Mouse (Mus musculus) right cerebral cortex, postnatal 25 days (tissue): ENCODE measurements around the gene Pde4dip.
A peak's percentile ranks its signal among the peaks of the same experiment; 100 is the strongest.

Experiments
- DNase-seq: peaks from one replicate; pipeline ENCODE4 v3.0.0; 2022

Pde4dip gene

GRCm38 (mm10) chr3:97888168-97888901 lies at the start of gene Pde4dip:
TSS of gene Pde4dip (minus strand) at chr3:97888707.
- peak; percentile 83 for DNase-seq

DNA sequence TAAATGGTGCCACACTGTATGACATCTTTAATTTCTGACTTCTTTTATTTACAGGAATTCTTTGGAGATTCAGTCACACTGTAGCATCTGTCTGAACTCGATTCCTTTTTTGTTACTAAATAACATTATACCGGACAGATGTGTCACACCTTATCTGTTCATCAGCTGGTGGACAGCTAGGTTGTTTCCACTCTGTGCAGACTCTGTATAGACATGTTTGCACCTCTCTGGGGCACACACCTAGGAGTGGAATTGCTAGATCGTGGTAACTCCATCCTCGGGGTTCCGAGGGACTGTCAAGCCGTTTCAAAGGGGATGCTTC lies 49.4 kb upstream of the Pde4dip start:
- no peak for DNase-seq

- no peak for DNase-seq
Measured at GRCm38 (mm10) chr3:97937068-97937944, 48.8 kb upstream of the Pde4dip start.

DNA sequence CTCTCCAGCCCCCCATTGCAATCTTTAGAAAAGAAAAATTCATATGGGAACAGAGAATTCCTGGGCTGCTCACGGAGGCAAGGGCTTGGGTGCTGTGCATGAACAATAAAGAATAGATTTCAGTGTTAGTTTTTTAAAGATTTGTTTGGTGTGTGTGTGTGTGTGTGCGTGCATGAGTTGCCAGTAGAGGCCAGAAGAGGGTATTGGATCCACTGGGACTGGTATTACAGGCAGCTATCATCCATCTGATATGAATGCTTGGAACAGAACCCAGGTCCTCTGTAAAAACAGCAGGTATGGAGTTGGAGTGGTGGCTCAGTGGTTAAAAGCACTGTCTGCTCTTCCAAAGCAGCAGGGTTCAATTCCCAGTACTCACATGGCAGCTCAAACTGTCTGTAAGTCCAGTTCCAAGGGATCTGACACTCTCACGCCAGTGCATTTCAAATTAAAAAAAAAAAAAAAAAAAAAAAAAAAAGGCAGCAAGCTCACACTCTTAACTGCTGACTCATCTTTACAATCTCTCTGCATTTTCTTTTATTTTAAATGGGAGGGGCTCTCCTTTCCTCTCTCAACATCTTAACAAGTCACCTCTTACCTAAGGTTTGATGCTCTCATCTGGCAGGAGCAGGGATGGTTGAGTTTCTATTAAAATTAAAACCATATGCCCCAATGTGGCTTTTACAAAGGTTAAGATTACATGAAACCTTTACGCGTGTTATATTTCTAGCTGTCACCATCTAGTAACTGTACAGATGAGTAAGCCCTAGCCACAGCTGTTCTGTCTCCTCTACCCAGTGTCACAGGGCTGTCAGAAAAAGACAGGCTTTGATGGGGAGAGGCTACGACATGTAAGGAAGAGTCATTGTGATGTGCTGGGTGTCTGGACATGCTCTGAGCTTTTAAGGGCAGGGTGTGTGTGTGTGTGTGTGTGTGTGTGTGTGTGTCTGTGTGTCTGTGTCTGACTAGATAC lies 46.1 kb upstream of the Pde4dip start:
- no peak for DNase-seq

DNA sequence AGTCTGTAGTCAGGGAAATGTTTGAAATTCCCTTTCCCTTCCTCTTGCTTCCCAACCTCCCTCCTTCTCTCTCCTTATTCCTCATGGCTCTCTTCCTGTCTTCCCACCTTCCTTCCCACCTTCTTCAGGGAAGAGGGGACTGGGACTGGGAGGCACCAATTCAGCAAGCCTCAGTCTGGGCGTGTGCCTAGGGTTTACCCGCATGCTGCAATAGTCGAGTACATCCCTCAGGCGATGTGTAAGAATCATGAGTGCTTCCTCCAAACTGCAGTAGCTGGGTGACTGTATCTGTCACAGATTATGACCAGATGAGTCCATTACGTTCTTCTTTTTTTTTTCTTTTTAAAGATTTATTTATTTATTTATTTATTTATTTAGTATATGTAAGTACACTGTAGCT lies 45.3 kb upstream of the Pde4dip start:
- no peak for DNase-seq

DNA sequence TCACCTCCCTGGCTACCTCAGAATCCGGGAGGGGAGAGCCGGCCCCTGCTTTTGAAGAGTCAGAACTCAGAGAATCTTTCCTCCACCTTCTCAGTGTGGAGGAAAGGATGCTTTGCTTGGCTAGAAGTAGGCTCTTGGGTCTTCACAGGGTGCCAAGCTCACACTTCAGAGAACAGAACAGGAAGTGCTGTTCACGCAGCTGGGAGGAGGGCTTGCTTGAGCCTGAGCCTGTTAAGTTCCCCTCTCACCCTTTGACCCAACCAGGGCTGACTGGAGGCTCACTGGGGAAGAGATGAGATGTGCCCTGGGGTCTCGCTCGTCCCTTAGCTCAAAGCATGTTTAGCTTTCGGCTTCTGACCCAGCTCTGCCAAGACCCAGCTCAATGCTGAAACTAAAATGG lies 44.7 kb upstream of the Pde4dip start:
- no peak for DNase-seq

GRCm38 (mm10) chr3:97932771-97933170 lies 44.3 kb upstream of the Pde4dip start:
- DNase-seq = no peak

DNA sequence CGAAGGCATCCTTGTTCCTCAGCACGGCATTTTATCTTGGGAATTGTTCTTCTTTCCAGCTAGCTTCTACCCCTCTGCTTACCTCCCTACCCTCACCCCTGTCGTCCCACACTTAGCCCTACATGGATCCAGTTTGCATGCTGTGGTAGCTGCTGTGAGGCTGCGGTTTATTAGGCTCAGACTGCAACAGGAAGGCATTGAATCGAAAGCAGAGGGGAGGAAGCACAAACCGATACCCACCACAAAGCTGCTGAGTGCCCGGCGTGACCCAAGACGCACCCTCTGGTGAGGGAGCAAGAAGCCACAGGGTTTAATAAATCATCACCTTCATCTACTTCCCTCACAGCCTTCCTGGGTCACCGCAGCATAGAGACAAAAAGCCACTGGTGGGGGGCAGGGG lies 43.6 kb upstream of the Pde4dip start:
- no peak for DNase-seq

- peak; percentile 62 for DNase-seq
Measured at GRCm38 (mm10) chr3:97931310-97931885, 42.9 kb upstream of the Pde4dip start.

DNA sequence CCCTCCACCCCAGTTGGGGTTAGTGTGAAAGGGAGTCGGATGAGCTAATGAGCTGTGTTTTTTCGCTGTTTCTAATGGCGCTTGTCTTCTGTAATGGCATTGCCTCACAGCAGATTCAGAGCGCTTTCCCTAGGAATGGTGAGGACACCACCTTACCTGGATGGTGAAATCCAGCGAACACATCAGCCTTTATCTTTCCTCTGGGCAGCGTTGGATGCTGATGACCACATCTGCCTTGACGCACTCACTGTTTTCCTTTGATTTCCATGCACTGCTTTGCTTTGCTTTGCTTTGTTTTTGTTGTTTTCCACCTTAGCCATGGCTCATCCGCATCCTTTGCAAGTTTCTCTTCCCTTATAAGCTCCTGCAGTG lies 42.3 kb upstream of the Pde4dip start:
- no peak for DNase-seq

DNA sequence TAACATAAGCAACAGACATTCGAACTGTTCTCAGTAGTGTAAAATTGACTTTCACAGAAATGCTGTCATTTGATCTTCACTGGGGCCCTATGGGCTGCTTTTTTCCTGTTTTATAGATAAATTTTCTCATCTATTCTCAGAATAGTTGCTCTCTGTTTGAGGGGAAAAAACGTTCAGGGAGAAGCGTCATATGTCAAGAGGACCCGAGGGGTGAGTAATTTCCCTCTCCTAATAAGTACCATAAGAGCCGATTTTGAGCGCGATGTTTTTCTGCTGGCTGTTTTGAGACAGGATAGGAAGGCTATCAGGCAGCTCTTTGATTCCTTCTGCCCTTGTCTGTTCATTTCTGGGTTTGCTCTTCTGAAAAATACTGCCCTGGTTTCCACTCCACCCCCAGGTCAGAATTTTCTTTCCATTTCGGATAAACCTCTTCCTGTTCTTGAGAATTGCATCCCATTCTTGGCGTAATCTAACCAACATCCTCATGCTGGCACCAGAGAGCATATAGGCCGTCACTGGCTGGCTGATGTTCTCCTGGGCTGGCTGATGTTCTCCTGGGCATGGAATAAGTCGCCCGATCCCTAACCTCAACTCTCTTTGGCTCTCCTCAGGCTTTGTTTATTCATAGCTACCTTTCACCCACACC lies 41.8 kb upstream of the Pde4dip start:
- DNase-seq = no peak

- DNase-seq = peak; percentile 67
Measured at GRCm38 (mm10) chr3:97928968-97929858, 40.7 kb upstream of the Pde4dip start.

- DNase-seq = no peak
Measured at GRCm38 (mm10) chr3:97927322-97927721, 38.8 kb upstream of the Pde4dip start.

DNA sequence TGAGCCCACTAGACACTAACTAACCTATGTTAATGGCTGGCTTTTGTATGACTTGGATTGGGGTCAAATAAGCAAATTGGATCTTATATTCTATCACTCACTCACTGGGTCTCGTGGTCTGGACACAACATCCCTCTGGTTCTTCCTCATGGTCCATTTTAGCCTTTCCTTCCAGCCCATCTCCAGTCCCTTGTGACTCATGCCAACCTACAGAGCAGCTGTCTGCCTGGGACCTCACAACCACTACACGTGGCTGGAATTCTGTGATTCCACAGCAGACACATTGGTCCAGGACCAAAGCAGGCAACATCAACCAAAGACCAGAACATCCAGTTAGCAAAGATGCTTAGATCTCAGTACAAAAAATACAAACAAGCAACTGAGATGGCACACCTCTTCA lies 36.7 kb upstream of the Pde4dip start:
- DNase-seq = peak; percentile 20

DNA sequence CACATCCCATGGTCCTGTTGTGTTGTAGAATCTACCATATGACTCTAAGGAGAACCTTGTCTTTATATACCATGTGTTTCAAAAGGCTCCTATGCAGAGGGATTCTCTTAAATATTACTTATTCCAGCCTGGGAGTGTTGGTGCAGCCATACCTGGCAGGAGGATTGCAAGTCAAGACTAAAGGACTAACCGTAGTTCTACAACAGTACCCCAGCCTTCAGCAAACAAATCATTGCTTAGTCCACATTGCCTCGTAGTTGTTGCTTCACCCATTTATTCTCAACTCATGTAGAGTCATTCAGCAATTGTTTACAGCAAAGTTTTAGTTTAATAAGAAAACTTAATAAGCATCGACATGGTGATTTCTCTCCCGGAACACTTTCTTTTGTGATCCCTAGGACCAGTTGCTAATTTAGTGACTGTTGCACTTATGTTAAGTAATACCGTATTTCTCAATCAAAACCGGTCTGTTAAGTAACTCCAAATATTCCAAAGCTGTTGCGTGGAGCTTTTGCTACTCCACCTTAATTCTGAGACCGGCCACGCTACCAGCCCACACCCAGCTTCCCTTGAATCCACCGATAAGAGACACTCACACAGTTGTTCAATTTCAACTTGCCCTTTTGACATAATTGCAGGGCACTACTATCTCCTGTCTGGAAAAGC lies 30.5 kb upstream of the Pde4dip start:
- DNase-seq = no peak

GRCm38 (mm10) chr3:97915081-97915480 lies 26.6 kb upstream of the Pde4dip start:
- DNase-seq = no peak

- no peak for DNase-seq
Measured at GRCm38 (mm10) chr3:97911093-97911492, 22.6 kb upstream of the Pde4dip start.

- DNase-seq = no peak
Measured at GRCm38 (mm10) chr3:97909737-97910136, 21.2 kb upstream of the Pde4dip start.

- DNase-seq = no peak
Measured at GRCm38 (mm10) chr3:97901586-97901985, 13.1 kb upstream of the Pde4dip start.
